Mouse (Mus musculus) liver, postnatal 0 days (tissue): ENCODE measurements around the gene Gli2.

Source experiments
- CTCF ChIP-seq: sonication (generic); IDR thresholded peaks from 2 replicates; pipeline ENCODE4 v1.5.1; 2016; ENCODE audit warnings: antibody characterized with exemption, low read depth
- EP300 ChIP-seq: IDR thresholded peaks from 2 replicates; pipeline ENCODE4 v1.6.1; 2016; ENCODE audit warnings: antibody characterized with exemption, low read depth, mild to moderate bottlenecking

DNA sequence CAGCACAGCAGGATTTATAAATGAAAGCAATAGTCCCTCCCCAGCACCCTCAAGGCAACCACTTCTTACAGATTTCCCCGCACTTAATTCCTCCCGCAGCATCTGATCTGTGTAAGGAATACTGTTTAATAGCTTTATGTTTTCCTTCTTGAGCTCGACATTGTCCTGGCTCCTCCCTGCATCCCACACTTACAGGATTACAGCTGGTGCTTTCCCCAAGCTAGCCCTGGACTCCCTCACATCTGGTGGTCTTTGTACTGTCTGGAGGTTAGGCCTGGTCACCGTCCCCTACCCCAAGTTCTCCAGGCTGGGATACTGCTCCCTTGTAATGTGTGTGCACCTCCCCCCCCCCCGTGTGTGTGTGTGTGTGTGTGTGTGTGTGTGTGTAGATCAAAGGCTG lies 101.1 kb downstream of the Gli2 start:
- TF ChIP-seq CTCF: no peak
- no peak for TF ChIP-seq EP300
